In genomic region chr2:70877333-70878080, GRCm38 (mm10) we compare ENCODE assay signal across 14 mouse cellular contexts. TPM values are rescaled to one million over a fixed set of nuclear protein-coding genes. Genes with fewer than 3 reads are reported as not detected.
DNase-seq lines count a peak whose midpoint lies in the region; ATAC-seq and TF ChIP-seq lines count a peak whose summit lies in the region.
"Had no signal": no experiment of that assay in that cellular context is flagged by ENCODE, and none has a peak within 500 bp of the region (broad histone marks: within the 10 kb centered on the region; RNA-seq: fewer than 3 reads in every experiment).

No protein-coding gene starts in this region.

- 0 out of 2 replicates have a peak, but pooled peaks cover 13% of the 10 kb centered on the region for H3K9me3 ChIP-seq in hindbrain, embryonic 13.5 days
- H3K9me3 ChIP-seq: forebrain, embryonic 12.5 days; heart, embryonic 13.5 days; hindbrain, embryonic 12.5 days; limb, embryonic 13.5 days had no signal

- H3K27ac ChIP-seq in kidney, adult 2 months (ENCODE audit: insufficient read depth, low read depth, low read length): no peak overlapping the region
- H3K27ac ChIP-seq in hindbrain, embryonic 13.5 days: no peak overlapping the region
- H3K27ac ChIP-seq: forebrain, embryonic 12.5 days; heart, embryonic 13.5 days; hindbrain, embryonic 12.5 days; limb, embryonic 13.5 days had no signal

- no peaks in the 10 kb centered on the region for H3K36me3 ChIP-seq in kidney, adult 2 months (ENCODE audit: control insufficient read depth, insufficient read depth, low read length)
- H3K36me3 ChIP-seq in C2C12 (ENCODE audit: control insufficient read depth, insufficient read depth): no peaks in the 10 kb centered on the region
- H3K36me3 ChIP-seq in hindbrain, embryonic 13.5 days: no peaks in the 10 kb centered on the region
- H3K36me3 ChIP-seq: forebrain, embryonic 12.5 days; heart, embryonic 13.5 days; hindbrain, embryonic 12.5 days; limb, embryonic 13.5 days had no signal

- H3K4me1 ChIP-seq in kidney, adult 2 months (ENCODE audit: control insufficient read depth, insufficient read depth, low read length): peaks cover 3% of the 10 kb centered on the region; the same call in 1 of the 2 replicates
- H3K4me1 ChIP-seq in hindbrain, embryonic 13.5 days (replicated peaks): no peaks in the 10 kb centered on the region
- H3K4me1 ChIP-seq: forebrain, embryonic 12.5 days; heart, embryonic 13.5 days; hindbrain, embryonic 12.5 days; limb, embryonic 13.5 days had no signal

- TF ChIP-seq POLR2A in kidney, adult 2 months (IDR thresholded peaks at IDR 0.05; ENCODE audit: low read depth, low read length): no peak

- H3K4me2 ChIP-seq in hindbrain, embryonic 13.5 days: no peak overlapping the region
- H3K4me2 ChIP-seq: forebrain, embryonic 12.5 days; heart, embryonic 13.5 days; hindbrain, embryonic 12.5 days; limb, embryonic 13.5 days had no signal

- H3K4me3 ChIP-seq in kidney, adult 2 months (ENCODE audit: insufficient read depth, low read depth, low read length): no peak overlapping the region
- no peak overlapping the region for H3K4me3 ChIP-seq in C2C12 (ENCODE audit: insufficient read depth, poor library complexity, severe bottlenecking)
- H3K4me3 ChIP-seq in hindbrain, embryonic 13.5 days: no peak overlapping the region
- H3K4me3 ChIP-seq: forebrain, embryonic 12.5 days; heart, embryonic 13.5 days; hindbrain, embryonic 12.5 days; limb, embryonic 13.5 days had no signal

- H3K79me3 ChIP-seq in C2C12 (ENCODE audit: low read depth): no peaks in the 10 kb centered on the region

- WGBS in kidney, adult 2 months: 47% methylated on average over 13 of the region's 13 CpGs
- 82% methylated on average over 13 of the region's 13 CpGs for WGBS in hindbrain, embryonic 13.5 days

- no peaks in the 10 kb centered on the region for H3K27me3 ChIP-seq in kidney, adult 2 months (replicated peaks; ENCODE audit: control insufficient read depth, insufficient read depth, low read length)
- peaks cover 5% of the 10 kb centered on the region for H3K27me3 ChIP-seq in C2C12 (ENCODE audit: control insufficient read depth, insufficient read depth, insufficient read length)
- H3K27me3 ChIP-seq in hindbrain, embryonic 13.5 days: no peaks in the 10 kb centered on the region
- H3K27me3 ChIP-seq: forebrain, embryonic 12.5 days; heart, embryonic 13.5 days; hindbrain, embryonic 12.5 days; limb, embryonic 13.5 days had no signal

- no peak overlapping the region for H3K9ac ChIP-seq in hindbrain, embryonic 13.5 days
- H3K9ac ChIP-seq: forebrain, embryonic 12.5 days; heart, embryonic 13.5 days; hindbrain, embryonic 12.5 days; limb, embryonic 13.5 days had no signal

- 0 out of 2 replicates have a peak, but pooled peaks have one; percentile 14 for TF ChIP-seq CTCF in kidney, adult 2 months (conservative IDR thresholded peaks at IDR 0.05; ENCODE audit: insufficient read depth, insufficient read length, low read depth, low read length)
- TF ChIP-seq CTCF in C2C12 (IDR thresholded peaks at IDR 0.05; ENCODE audit: control insufficient read depth, insufficient read depth, insufficient read length): no peak

- H3K79me2 ChIP-seq in C2C12 (ENCODE audit: control insufficient read depth, insufficient read depth): no peaks in the 10 kb centered on the region

- no peak overlapping the region for H3ac ChIP-seq in C2C12 (ENCODE audit: control insufficient read depth, insufficient read length, low read depth)

- no peak for ATAC-seq in hindbrain, embryonic 13.5 days (ENCODE audit: low FRiP score)
- ATAC-seq: intestine, postnatal 0 days had no signal

- peak; percentile 72 for DNase-seq in kidney, adult 2 months
- no peak for DNase-seq in kidney, postnatal 14 days
- DNase-seq in 416B (ENCODE audit: low read depth): peak; percentile 95
- peak; percentile 35 to 50 for DNase-seq in kidney, postnatal 25 days
- DNase-seq in cerebellum, postnatal 36 days: no peak
- DNase-seq: layer of hippocampus, postnatal 36 days; right cerebral cortex, adult 18-20 months had no signal

TF ChIP-seq in C2C12, 6 proteins besides CTCF, POLR2A, EP300 and RAD21:
- peak; percentile 23 for TF ChIP-seq CEBPB (IDR thresholded peaks at IDR 0.05; ENCODE audit: low read depth)
- TF ChIP-seq FOSL1 (IDR thresholded peaks at IDR 0.05; ENCODE audit: insufficient read depth, low read length, poor library complexity, severe bottlenecking): no peak
- no peak for TF ChIP-seq MYOG (IDR thresholded peaks at IDR 0.05; ENCODE audit: control insufficient read depth, extremely low read depth, insufficient read length)
- TF ChIP-seq MYOD1 (IDR thresholded peaks at IDR 0.05; ENCODE audit: control insufficient read depth, insufficient read length, low read depth): no peak
- TF ChIP-seq MAX (IDR thresholded peaks at IDR 0.05): no peak
- no peak for TF ChIP-seq USF1 (IDR thresholded peaks at IDR 0.05; ENCODE audit: low read depth)

RNA-seq across cellular contexts. Expression of gene Tlk1, which starts 52.0 kb away (rescaled TPM):
- polyA plus RNA-seq in kidney, adult 2 months (2012; rRNA removed): 11.0 and 13.9 TPM in 2 replicates
- polyA plus RNA-seq in C2C12 (2012; fragmentation: generic; extraction: Trizol): 8.1 TPM
- 22.2 and 23.8 TPM in 2 replicates for polyA plus RNA-seq in hindbrain, embryonic 13.5 days (2015; fragmentation: Nextera tagmentation; extraction: Ambion mirVana)

Comparison
In these comparisons a context has a peak if more than half of its experiments do, and no peak if none do; other contexts are left out.
1. DNase-seq: peak in kidney, adult 2 months (single experiment), 416B (single experiment) and kidney, postnatal 25 days (2 of 2); none in kidney, postnatal 14 days (single experiment) and cerebellum, postnatal 36 days (0 of 2).